Mouse (Mus musculus) midbrain, embryonic 11.5 days (tissue): Measurements from ENCODE around the gene Kdf1. TPM values are rescaled to one million over a fixed set of nuclear protein-coding genes. Genes with fewer than 3 reads are reported as not detected.

Experiments
- ATAC-seq: fragments of 200-750 bp; cut with Nextera tagmentation; 2 replicates; pipeline ENCODE4 v1.8.0; 2017; ENCODE audit warnings: moderate TSS enrichment, moderate library complexity; ENCODE audit not compliant: low FRiP score
- DNase-seq: peaks from one replicate; pipeline ENCODE4 v3.0.0; 2015; ENCODE audit warnings: low spot score; ENCODE audit errors: missing footprints
- H3K27ac ChIP-seq: fragments of 300-500 bp; sonication (generic); 2 replicates; pipeline ENCODE4 v1.5.1; 2014; ENCODE audit warnings: low read depth, low read length
- H3K27me3 ChIP-seq: fragments of 300-500 bp; sonication (generic); 2 replicates; pipeline ENCODE4 v1.6.1; 2014; ENCODE audit warnings: mild to moderate bottlenecking, low read length, moderate library complexity, mixed read lengths; ENCODE audit not compliant: control insufficient read depth, insufficient read depth
- H3K36me3 ChIP-seq: fragments of 300-500 bp; sonication (generic); 2 replicates; pipeline ENCODE4 v1.6.1; 2014; ENCODE audit warnings: mild to moderate bottlenecking, low read length, moderate library complexity, mixed read lengths; ENCODE audit not compliant: control insufficient read depth, insufficient read depth
- H3K4me1 ChIP-seq: fragments of 300-500 bp; sonication (generic); 2 replicates; pipeline ENCODE4 v1.6.1; 2014; ENCODE audit warnings: low read length; ENCODE audit not compliant: control insufficient read depth, insufficient read depth
- H3K4me2 ChIP-seq: fragments of 300-500 bp; sonication (generic); 2 replicates; pipeline ENCODE4 v1.6.1; 2014; ENCODE audit warnings: mild to moderate bottlenecking, moderate library complexity
- H3K4me3 ChIP-seq: fragments of 300-500 bp; sonication (generic); 2 replicates; pipeline ENCODE4 v1.5.1; 2014; ENCODE audit warnings: low read depth, low read length
- H3K9ac ChIP-seq: fragments of 300-500 bp; sonication (generic); 2 replicates; pipeline ENCODE4 v1.6.1; 2014; ENCODE audit warnings: low read length
- H3K9me3 ChIP-seq: fragments of 300-500 bp; sonication (generic); 2 replicates; pipeline ENCODE4 v1.6.1; 2016; ENCODE audit warnings: low read length; ENCODE audit not compliant: control insufficient read depth
- WGBS: fragments of 180-500 bp; shearing (Covaris S2); extraction: QIAGEN DNeasy Blood & Tissue Kit; methylation state at CpG from one replicate; pipeline ENCODE4 v1.1.7; 2014; 5-methylcytosine and 5-hydroxymethylcytosine counted together
- polyA plus RNA-seq: library from polyadenylated mRNA; unstranded; fragments of >200 nt; fragmentation: Nextera tagmentation; extraction: Ambion mirVana; gene quantifications from 2 replicates; pipeline ENCODE4 v1.2.1, GENCODE M21; 2014

The Kdf1 gene
- polyA plus RNA-seq, 1 experiment from 2014 or later = 0.15 TPM

GRCm38 (mm10) chr4:133559846-133560245, 41.1 kb downstream of the Kdf1 start:
- Histone ChIP-seq H3K27me3 (no peaks in the 10 kb centered on the region), H3K9ac (no peak overlapping the region), H3K4me1 (no peaks in the 10 kb centered on the region), H3K27ac (no peak overlapping the region), H3K36me3 (no peaks in the 10 kb centered on the region), H3K4me2 (no peak overlapping the region), H3K9me3 (no peaks in the 10 kb centered on the region), H3K4me3 (no peak overlapping the region)
- 82% methylated on average over 4 of the region's 4 CpGs for WGBS
- DNase-seq (peak; percentile 37), ATAC-seq (no peak)

- DNase-seq (peak; percentile 4), ATAC-seq (no peak)
- H3K4me1 ChIP-seq = no peaks in the 10 kb centered on the region
- H3K9ac ChIP-seq = no peak overlapping the region
- H3K9me3 ChIP-seq = no peaks in the 10 kb centered on the region
- H3K4me3 ChIP-seq = no peak overlapping the region
- WGBS = 74% methylated on average over 4 of the region's 4 CpGs
- H3K4me2 ChIP-seq = no peak overlapping the region
- no peaks in the 10 kb centered on the region for H3K36me3 ChIP-seq
- H3K27me3 ChIP-seq = no peaks in the 10 kb centered on the region
- H3K27ac ChIP-seq = no peak overlapping the region
Observed at GRCm38 (mm10) chr4:133561622-133562021, 42.9 kb downstream of the Kdf1 start.

- no peak overlapping the region for H3K4me2 ChIP-seq
- no peak overlapping the region for H3K27ac ChIP-seq
- no peak overlapping the region for H3K9ac ChIP-seq
- no peaks in the 10 kb centered on the region for H3K9me3 ChIP-seq
- H3K36me3 ChIP-seq = no peaks in the 10 kb centered on the region
- H3K4me3 ChIP-seq = no peak overlapping the region
- ATAC-seq (no peak), DNase-seq (peak; percentile 69)
- no peaks in the 10 kb centered on the region for H3K4me1 ChIP-seq
- 81% methylated on average over 11 of the region's 11 CpGs for WGBS
- H3K27me3 ChIP-seq = no peaks in the 10 kb centered on the region
Observed at GRCm38 (mm10) chr4:133563123-133563571, 44.4 kb downstream of the Kdf1 start.

- ATAC-seq (no peak), DNase-seq (no peak)
- no peaks in the 10 kb centered on the region for H3K36me3 ChIP-seq
- H3K4me1 ChIP-seq = no peaks in the 10 kb centered on the region
- no peaks in the 10 kb centered on the region for H3K9me3 ChIP-seq
- WGBS = 38% methylated on average over 8 of the region's 8 CpGs
- H3K9ac ChIP-seq = no peak overlapping the region
- H3K4me3 ChIP-seq = no peak overlapping the region
- H3K27me3 ChIP-seq = no peaks in the 10 kb centered on the region
- no peak overlapping the region for H3K27ac ChIP-seq
- no peak overlapping the region for H3K4me2 ChIP-seq
Observed at GRCm38 (mm10) chr4:133567251-133567650, 48.5 kb downstream of the Kdf1 start.

GRCm38 (mm10) chr4:133569291-133570065, 50.7 kb downstream of the Kdf1 start:
- Histone ChIP-seq H3K36me3 (no peaks in the 10 kb centered on the region), H3K4me2 (no peak overlapping the region), H3K27me3 (no peaks in the 10 kb centered on the region), H3K27ac (no peak overlapping the region), H3K9me3 (no peaks in the 10 kb centered on the region), H3K9ac (no peak overlapping the region), H3K4me1 (no peaks in the 10 kb centered on the region), H3K4me3 (no peak overlapping the region)
- DNase-seq = no peak
- 83% methylated on average over 10 of the region's 10 CpGs for WGBS
- ATAC-seq = no peak

GRCm38 (mm10) chr4:133570066-133570466, 51.3 kb downstream of the Kdf1 start:
- no peaks in the 10 kb centered on the region for H3K9me3 ChIP-seq
- H3K36me3 ChIP-seq = no peaks in the 10 kb centered on the region
- H3K4me1 ChIP-seq = peaks cover under 1% of the 10 kb centered on the region
- no peak overlapping the region for H3K27ac ChIP-seq
- H3K4me3 ChIP-seq = no peak overlapping the region
- no peaks in the 10 kb centered on the region for H3K27me3 ChIP-seq
- no peak overlapping the region for H3K4me2 ChIP-seq
- 62% methylated on average over 10 of the region's 10 CpGs for WGBS
- DNase-seq (no peak), ATAC-seq (no peak)
- H3K9ac ChIP-seq = no peak overlapping the region

- Histone ChIP-seq H3K9me3 (no peaks in the 10 kb centered on the region), H3K4me2 (peak within 1 kb of the TSS; percentile 78), H3K4me3 (peak within 1 kb of the TSS; percentile 97), H3K9ac (peak within 1 kb of the TSS; percentile 93), H3K27ac (peak within 1 kb of the TSS; percentile 82), H3K27me3 (no peaks in the 10 kb centered on the region), H3K36me3 (peaks cover 6% of the 10 kb centered on the region), H3K4me1 (peaks cover 5% of the 10 kb centered on the region)
- peak; percentile 93 for ATAC-seq
- DNase-seq = peak; percentile 98
- WGBS = 8% methylated on average over 44 of the region's 44 CpGs
Observed at GRCm38 (mm10) chr4:133574070-133574842, 55.5 kb downstream of the Kdf1 start, which contains the start of gene Gpatch3. Gpatch3 (plus strand) TSS chr4:133574745.

- WGBS = 2% methylated on average over 41 of the region's 41 CpGs
- peaks cover 5% of the 10 kb centered on the region for H3K4me1 ChIP-seq
- H3K9ac ChIP-seq = peak overlapping the region; percentile 93
- peaks cover 6% of the 10 kb centered on the region for H3K36me3 ChIP-seq
- peak overlapping the region; percentile 82; the same call in 1 of the 2 replicates for H3K27ac ChIP-seq
- DNase-seq (no peak), ATAC-seq (peak; percentile 81)
- no peaks in the 10 kb centered on the region for H3K27me3 ChIP-seq
- peak overlapping the region; percentile 97 for H3K4me3 ChIP-seq
- H3K4me2 ChIP-seq = peak overlapping the region; percentile 78
- H3K9me3 ChIP-seq = no peaks in the 10 kb centered on the region
Observed at GRCm38 (mm10) chr4:133574843-133575202, 56.1 kb downstream of the Kdf1 start.

- no peak overlapping the region for H3K4me2 ChIP-seq
- H3K4me1 ChIP-seq = peaks cover 5% of the 10 kb centered on the region
- no peak overlapping the region for H3K27ac ChIP-seq
- H3K36me3 ChIP-seq = peaks cover 6% of the 10 kb centered on the region
- no peak overlapping the region for H3K4me3 ChIP-seq
- DNase-seq (no peak), ATAC-seq (no peak)
- no peaks in the 10 kb centered on the region for H3K27me3 ChIP-seq
- no peak overlapping the region for H3K9ac ChIP-seq
- no peaks in the 10 kb centered on the region for H3K9me3 ChIP-seq
- WGBS = 69% methylated on average over 12 of the region's 12 CpGs
Observed at GRCm38 (mm10) chr4:133577983-133578382, 59.2 kb downstream of the Kdf1 start.
